Mouse (Mus musculus): ENCODE results near the gene Fam162b.

DNA sequence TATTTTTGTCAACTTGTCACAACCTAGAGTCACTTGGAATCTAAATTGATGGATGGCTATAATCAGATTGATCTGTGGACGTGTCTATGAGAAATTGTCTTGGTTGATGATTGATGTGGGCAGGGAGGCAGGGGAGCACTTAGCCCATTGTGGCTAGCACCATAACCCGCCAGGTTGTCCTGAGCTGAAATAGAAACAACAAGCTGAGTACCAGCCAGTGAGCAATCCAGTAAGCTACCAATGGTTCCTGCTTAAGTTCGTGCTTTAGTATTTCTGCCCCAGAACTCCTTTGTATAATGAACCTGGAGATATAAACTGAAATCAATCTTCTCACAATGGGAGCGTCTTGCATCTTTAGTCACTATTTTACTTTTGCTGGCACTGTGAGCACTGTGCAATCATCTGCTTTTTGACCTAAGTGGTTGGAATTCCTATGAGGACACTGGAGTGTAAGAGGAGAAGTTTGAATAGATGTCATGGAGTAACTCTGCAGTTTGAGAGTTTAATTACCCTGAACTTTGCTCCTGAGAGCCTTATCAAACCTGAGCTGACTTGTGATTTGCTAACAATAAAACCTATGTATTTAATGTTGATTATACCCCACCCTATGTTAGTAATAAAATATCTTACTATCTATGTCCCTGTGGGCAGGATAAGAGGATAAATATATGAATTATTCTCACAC is 19.6 kb upstream of the Fam162b start:
- TF ChIP-seq POLR2A (IDR thresholded peaks at IDR 0.05; ENCODE audit: low read depth, low read length): no peak
- TF ChIP-seq CTCF (IDR thresholded peaks at IDR 0.05; ENCODE audit: extremely low read depth, insufficient read length, insufficient replicate concordance, low read depth, low read length): no peak

Measured in small intestine, adult 2 months (tissue).